Mouse (Mus musculus) cerebellum, adult 2 months (tissue): Measurements from ENCODE around the gene Pnpla2. TPM values are rescaled to one million over a fixed set of nuclear protein-coding genes. Genes with fewer than 3 reads are reported as not detected.
A peak's percentile ranks its signal among the peaks of the same experiment; 100 is the strongest.

ENCODE experiments used
- DNase-seq, 2 experiments: peaks; one replicate each; pipeline ENCODE4 v3.0.0; 2021
- H3K27ac ChIP-seq: fragments of 200-500 bp; 2 replicates; pipeline ENCODE4 v1.5.1; 2012; ENCODE audit warnings: low read length, control low read depth, inconsistent platforms; ENCODE audit not compliant: insufficient read depth
- H3K27me3 ChIP-seq: fragments of 200-500 bp; 2 replicates; pipeline ENCODE4 v1.6.1; 2012; ENCODE audit warnings: inconsistent platforms, mild to moderate bottlenecking, low read length, moderate library complexity; ENCODE audit not compliant: control insufficient read depth, insufficient read depth
- H3K4me1 ChIP-seq: fragments of 200-500 bp; 2 replicates; pipeline ENCODE4 v1.6.1; 2011; ENCODE audit warnings: low read length; ENCODE audit not compliant: control insufficient read depth, insufficient read depth
- H3K4me3 ChIP-seq: fragments of 200-500 bp; replicated peaks from 2 replicates; pipeline ENCODE3; 2011; ENCODE audit warnings: mild to moderate bottlenecking, low read depth, low read length, control low read depth; ENCODE audit not compliant: insufficient read depth
- CTCF ChIP-seq: fragments of 200-500 bp; IDR thresholded peaks from 2 replicates; pipeline ENCODE4 v1.5.1; 2011; ENCODE audit warnings: low read depth, mild to moderate bottlenecking, control low read depth, low read length, moderate library complexity, borderline replicate concordance; ENCODE audit not compliant: insufficient read depth
- POLR2A ChIP-seq: fragments of 200-500 bp; IDR thresholded peaks from 2 replicates; pipeline ENCODE4 v1.6.1; 2011; ENCODE audit warnings: low read length, control low read depth, borderline replicate concordance; ENCODE audit not compliant: insufficient read depth
- WGBS: fragments of 180-500 bp; shearing (Covaris S2); methylation state at CpG from one replicate; pipeline ENCODE4 v1.1.7; 2018; 5-methylcytosine and 5-hydroxymethylcytosine counted together
- polyA plus RNA-seq: library from polyadenylated mRNA; depleted of rRNA; stranded (reverse); fragments of >200 nt; gene quantifications from 2 replicates; pipeline ENCODE4 v1.2.3, GENCODE M21; 2012

The Pnpla2 gene
- polyA plus RNA-seq, 1 experiment: 46.8 TPM

DNA sequence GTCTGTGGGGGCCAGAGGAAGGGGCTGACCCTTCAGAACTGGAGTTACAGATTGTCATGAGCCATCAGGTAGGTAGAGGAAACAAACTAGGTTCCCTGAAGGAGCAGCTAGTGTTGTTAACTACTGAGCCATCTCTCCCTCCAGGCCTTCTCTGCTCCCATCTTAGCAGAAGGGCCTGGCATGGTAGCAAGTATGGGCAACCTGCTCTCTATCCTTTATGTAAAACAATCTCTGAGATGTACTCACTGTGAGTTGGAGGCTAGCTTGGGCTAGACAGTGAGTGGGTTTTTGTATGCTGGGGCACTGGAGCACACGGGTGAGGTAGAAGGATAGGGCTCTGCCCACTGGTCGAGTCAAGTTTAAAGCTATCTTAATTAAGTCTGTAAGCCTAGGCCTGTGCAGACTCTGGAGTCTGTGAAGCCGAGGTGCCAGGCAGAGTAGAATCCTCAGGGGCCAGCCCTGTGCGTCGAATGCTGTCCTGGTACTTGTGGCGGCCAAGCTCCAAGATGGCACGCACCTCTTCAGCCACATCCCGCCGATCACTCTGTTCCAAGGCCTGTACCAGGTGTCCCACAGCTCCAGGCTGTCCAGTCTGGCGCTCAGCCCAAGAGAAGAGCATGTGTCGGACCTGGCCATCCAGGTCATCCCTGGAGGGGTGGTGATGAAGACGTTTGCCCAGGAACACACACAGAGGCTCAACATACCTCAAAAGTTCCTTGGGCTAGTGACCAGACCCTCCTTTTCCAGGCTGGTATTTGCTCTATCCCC lies 16.6 kb upstream of the Pnpla2 start:
- WGBS: 16% methylated on average over 12 of the region's 12 CpGs
- H3K4me1 ChIP-seq: peaks cover 32% of the 10 kb centered on the region
- H3K27me3 ChIP-seq: no peaks in the 10 kb centered on the region
- DNase-seq: peak; percentile 82 to 91
- no peak overlapping the region for H3K4me3 ChIP-seq
- H3K27ac ChIP-seq: peak overlapping the region; percentile 99
- TF ChIP-seq CTCF: no peak
- TF ChIP-seq POLR2A: no peak

DNA sequence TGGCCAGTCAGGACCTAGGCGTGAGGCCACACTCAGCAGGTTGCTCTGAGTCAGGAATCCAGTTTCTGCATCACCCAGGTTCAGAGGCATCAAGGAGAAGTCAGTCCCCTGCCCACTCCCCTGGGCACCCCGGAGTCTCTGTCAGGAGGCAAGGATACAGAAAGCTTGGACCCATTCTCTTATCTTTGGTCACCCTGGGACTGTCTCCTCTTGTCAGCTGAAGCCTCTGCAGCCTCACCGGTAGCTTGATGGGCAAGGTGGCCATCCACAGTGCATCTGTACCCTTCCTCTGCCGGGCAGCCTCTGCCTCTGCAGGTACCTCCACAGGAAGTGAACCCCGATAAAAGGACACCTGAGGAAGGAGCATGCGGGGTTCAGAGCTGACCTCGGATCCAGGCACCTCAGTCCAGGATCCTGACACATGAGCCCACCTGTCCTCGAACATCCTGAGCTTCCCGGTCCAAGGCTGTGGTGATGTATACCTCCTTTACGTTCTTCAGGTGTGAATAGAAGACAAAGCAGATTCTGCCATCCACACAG lies 15.8 kb upstream of the Pnpla2 start:
- 86% methylated on average over 10 of the region's 10 CpGs for WGBS
- Histone ChIP-seq H3K4me1 (peaks cover 32% of the 10 kb centered on the region), H3K4me3 (no peak overlapping the region), H3K27me3 (no peaks in the 10 kb centered on the region), H3K27ac (0 out of 2 replicates have a peak overlapping the region, but pooled peaks have one; percentile 22)
- peak in 1 of 2 experiments; percentile 25 for DNase-seq
- TF ChIP-seq CTCF (no peak), POLR2A (no peak)

DNA sequence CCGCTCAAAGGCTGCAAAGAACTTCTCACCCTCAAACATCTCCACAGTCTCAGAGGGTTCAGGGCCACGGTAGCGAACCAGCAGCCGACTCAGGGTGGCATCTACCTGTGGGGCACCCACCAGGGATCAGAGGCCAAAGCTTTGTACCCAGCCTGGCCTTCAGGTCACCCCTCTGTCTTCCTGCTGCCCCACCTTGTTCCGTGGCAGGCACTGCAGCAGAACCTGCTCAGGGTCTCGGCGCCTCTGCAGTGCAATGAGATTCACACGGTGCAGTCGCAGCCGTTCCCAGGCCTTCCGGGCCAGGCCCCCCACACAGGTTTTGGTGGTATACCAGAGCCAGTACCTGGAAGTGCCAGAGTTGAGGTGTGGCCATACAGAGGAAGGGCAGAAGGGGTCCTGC lies 15.2 kb upstream of the Pnpla2 start:
- peaks cover 32% of the 10 kb centered on the region for H3K4me1 ChIP-seq
- WGBS: 94% methylated on average over 11 of the region's 11 CpGs

GRCm38 (mm10) chr7:141440613-141441012 lies 14.4 kb upstream of the Pnpla2 start:
- no peak overlapping the region for H3K4me3 ChIP-seq
- no peak overlapping the region for H3K27ac ChIP-seq
- TF ChIP-seq POLR2A: no peak
- TF ChIP-seq CTCF: peak; percentile 80
- WGBS: 18% methylated on average over 6 of the region's 6 CpGs
- H3K4me1 ChIP-seq: peaks cover 31% of the 10 kb centered on the region
- H3K27me3 ChIP-seq: no peaks in the 10 kb centered on the region
- peak; percentile 70 to 72 for DNase-seq

More for the DNA sequence above, 15.2 kb upstream of the Pnpla2 start:
- no peak for TF ChIP-seq CTCF
- TF ChIP-seq POLR2A: no peak
- H3K27ac ChIP-seq: no peak overlapping the region
- H3K27me3 ChIP-seq: no peaks in the 10 kb centered on the region
- H3K4me3 ChIP-seq: no peak overlapping the region
- peak; percentile 21 to 32 for DNase-seq

- no peaks in the 10 kb centered on the region for H3K27me3 ChIP-seq
- WGBS: 93% methylated on average over 9 of the region's 9 CpGs
- H3K4me3 ChIP-seq: no peak overlapping the region
- H3K27ac ChIP-seq: no peak overlapping the region
- peak in 1 of 2 experiments; percentile 17 for DNase-seq
- TF ChIP-seq CTCF (no peak), POLR2A (no peak)
- peaks cover 26% of the 10 kb centered on the region for H3K4me1 ChIP-seq
Measured at GRCm38 (mm10) chr7:141441460-141441859, 13.5 kb upstream of the Pnpla2 start.

- no peak overlapping the region for H3K4me3 ChIP-seq
- H3K27ac ChIP-seq: no peak overlapping the region
- 88% methylated on average over 13 of the region's 13 CpGs for WGBS
- H3K4me1 ChIP-seq: peaks cover 26% of the 10 kb centered on the region
- H3K27me3 ChIP-seq: no peaks in the 10 kb centered on the region
- TF ChIP-seq POLR2A (no peak), CTCF (no peak)
- peak in 1 of 2 experiments; percentile 8 for DNase-seq
Measured at GRCm38 (mm10) chr7:141442199-141442598, 12.8 kb upstream of the Pnpla2 start.

DNA sequence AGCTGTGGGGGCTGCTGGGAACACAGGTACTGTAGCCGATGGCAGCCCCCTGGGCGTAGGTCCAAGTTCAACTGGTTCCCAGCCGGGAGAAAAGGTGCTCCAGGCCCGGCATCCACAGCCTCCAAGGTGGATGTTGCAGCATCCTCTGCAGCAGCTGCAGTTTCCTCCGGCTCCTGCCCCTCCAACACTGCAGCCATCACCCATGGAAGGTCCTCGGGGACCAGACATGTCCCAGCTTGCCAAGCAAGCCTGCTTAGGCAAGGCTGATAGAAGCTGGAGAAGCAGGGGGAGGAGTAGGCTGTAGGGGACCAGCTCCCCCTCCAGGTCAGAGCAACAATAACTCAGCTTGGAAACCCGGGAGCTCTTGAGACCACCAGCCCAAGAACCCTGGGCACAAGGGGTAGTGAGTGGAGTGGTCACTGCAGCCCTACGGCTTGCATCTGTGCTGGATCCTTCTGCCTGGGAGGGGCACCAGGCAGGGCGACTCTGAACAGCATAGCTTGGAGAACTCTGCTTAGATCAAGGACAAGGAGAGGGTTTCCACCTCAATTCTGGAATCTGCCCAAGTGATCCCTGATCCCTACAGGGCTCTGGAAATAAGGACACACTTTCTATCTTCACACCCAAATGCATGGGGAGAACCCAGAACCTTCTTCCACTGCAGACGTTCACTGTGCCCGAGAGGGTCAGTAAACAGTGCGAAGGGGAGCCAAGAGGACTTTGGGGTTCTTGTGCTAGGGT lies 11.7 kb upstream of the Pnpla2 start:
- H3K4me3 ChIP-seq: peak overlapping the region; percentile 17
- no peak overlapping the region for H3K27ac ChIP-seq
- WGBS: 23% methylated on average over 12 of the region's 12 CpGs
- H3K27me3 ChIP-seq: no peaks in the 10 kb centered on the region
- no peak for TF ChIP-seq POLR2A
- TF ChIP-seq CTCF: no peak
- DNase-seq: peak in 1 of 2 experiments; percentile 23
- H3K4me1 ChIP-seq: peaks cover 19% of the 10 kb centered on the region
